Mouse (Mus musculus) left cerebral cortex, postnatal 14 days (tissue): ENCODE measurements around the gene Zfp811. TPM values are rescaled to one million over a fixed set of nuclear protein-coding genes. Genes with fewer than 3 reads are reported as not detected.
"Not testable (repeated sequence)": the region's sequence is repeated elsewhere in the genome, so short reads cannot be mapped to it uniquely, and the experiment has no call there.

ENCODE experiments used
- DNase-seq, 2 experiments: peaks; one replicate each; pipeline ENCODE4 v3.0.0; 2021 to 2022; ENCODE audit warnings: low spot score in 2 of 2, mixed read lengths in 1 of 2
- intact Hi-C: fragments of 180-260 bp; cut with DNase I; formaldehyde crosslinking; loops from one replicate; pipeline ENCODE4 v1.15.1; 2025
- long read RNA-seq, 2 experiments: library from polyadenylated mRNA; stranded (forward); transcript quantifications; one replicate each; pipeline ENCODE4 v2.0.0; 2021
- total RNA-seq, 2 experiments: library from RNA; stranded (reverse); gene quantifications; 2 replicates each; pipeline ENCODE4 v1.2.3; 2021

Zfp811 gene
- 1 to 10 TPM; 8.0 to 8.5 TPM for total RNA-seq
- long read RNA-seq, experiment 1, partial matches to known transcripts = 0 of 4 reads
- long read RNA-seq, experiment 1, other reads (novel, unspliced or antisense) = 3 of 4 reads
- long read RNA-seq, experiment 2, partial matches to known transcripts = 0 of 2 reads
- long read RNA-seq, experiment 2, other reads (novel, unspliced or antisense) = 1 of 2 reads

- intact Hi-C loops = no loop called here
- DNase-seq = peak; percentile 75 to 88
These were observed at the start of gene Zfp811 for GRCm38 (mm10) chr17:32809544-32810374. Gene Zfp811 (minus strand): TSS chr17:32809931.

GRCm38 (mm10) chr17:32856713-32857112 lies 47.0 kb upstream of the Zfp811 start:
- intact Hi-C loops = not testable (repeated sequence)

GRCm38 (mm10) chr17:32851581-32851980 lies 41.9 kb upstream of the Zfp811 start:
- no peak for DNase-seq
- intact Hi-C loops = no loop called here

More at GRCm38 (mm10) chr17:32856713-32857112, 47.0 kb upstream of the Zfp811 start:
- DNase-seq = not testable (repeated sequence)

GRCm38 (mm10) chr17:32841388-32841787 lies 31.7 kb upstream of the Zfp811 start:
- intact Hi-C loops = no loop called here
- no peak for DNase-seq

GRCm38 (mm10) chr17:32839083-32839802 lies 29.5 kb upstream of the Zfp811 start:
- DNase-seq = no peak
- intact Hi-C loops = no loop called here

- intact Hi-C loops = loop anchor here (5.0 kb wide), 1 partner anchor 58 kb away; no protein-coding TSS in a partner anchor
- DNase-seq = no peak
These were observed 20.7 kb upstream of the Zfp811 start for GRCm38 (mm10) chr17:32830418-32830782.

- intact Hi-C loops = loop anchor here (5.0 kb wide), 1 partner anchor 57 kb away; no protein-coding TSS in a partner anchor
These were observed 20.0 kb upstream of the Zfp811 start, which contains the start of gene Zfp799 for GRCm38 (mm10) chr17:32829540-32830417. Gene Zfp799 (minus strand): TSS chr17:32830261.

GRCm38 (mm10) chr17:32816074-32816784 lies 6.5 kb upstream of the Zfp811 start:
- DNase-seq = no peak
- intact Hi-C loops = no loop called here

More at GRCm38 (mm10) chr17:32829540-32830417, 20.0 kb upstream of the Zfp811 start, which contains the start of gene Zfp799:
- peak; percentile 84 to 94 for DNase-seq

- intact Hi-C loops = no loop called here
- DNase-seq = no peak
These were observed 4.4 kb upstream of the Zfp811 start for GRCm38 (mm10) chr17:32814136-32814535.

GRCm38 (mm10) chr17:32810648-32811047 lies 917 bp upstream of the Zfp811 start:
- intact Hi-C loops = no loop called here
- no peak for DNase-seq

GRCm38 (mm10) chr17:32808921-32809320 lies 810 bp downstream of the Zfp811 start:
- DNase-seq = no peak
- intact Hi-C loops = no loop called here

GRCm38 (mm10) chr17:32789244-32789643 lies 20.5 kb downstream of the Zfp811 start:
- no peak for DNase-seq
- intact Hi-C loops = no loop called here

- no peak for DNase-seq
- intact Hi-C loops = no loop called here
These were observed 21.2 kb downstream of the Zfp811 start for GRCm38 (mm10) chr17:32788576-32788975.

- intact Hi-C loops = no loop called here
- DNase-seq = peak; percentile 91 to 96
These were observed 21.6 kb downstream of the Zfp811 start, which contains the start of gene Zfp871 for GRCm38 (mm10) chr17:32788094-32788559. Gene Zfp871 (minus strand): TSS chr17:32788287.

GRCm38 (mm10) chr17:32787436-32788093 lies 22.2 kb downstream of the Zfp811 start:
- intact Hi-C loops = no loop called here
- DNase-seq = peak; percentile 36 to 57

GRCm38 (mm10) chr17:32786944-32787343 lies 22.8 kb downstream of the Zfp811 start:
- intact Hi-C loops = no loop called here
- no peak for DNase-seq

- intact Hi-C loops = no loop called here
- DNase-seq = no peak
These were observed 24.1 kb downstream of the Zfp811 start for GRCm38 (mm10) chr17:32785656-32786055.

- DNase-seq = no peak
- intact Hi-C loops = no loop called here
These were observed 32.2 kb downstream of the Zfp811 start for GRCm38 (mm10) chr17:32777564-32777963.
